Mouse (Mus musculus) left cerebral cortex, postnatal 4 days (tissue): Measurements from ENCODE around the gene Inhba. TPM values are rescaled to one million over a fixed set of nuclear protein-coding genes. Genes with fewer than 3 reads are reported as not detected.

ENCODE experiments used
- DNase-seq: peaks from one replicate; pipeline ENCODE4 v3.0.0-alpha.2; 2022
- intact Hi-C: fragments of 180-260 bp; cut with DNase I; formaldehyde crosslinking; loops from one replicate; pipeline ENCODE4 v1.15.1; 2025
- total RNA-seq, 2 experiments: library from RNA; stranded (reverse); gene quantifications; 2 replicates each; pipeline ENCODE4 v1.2.3; 2021

Gene Inhba
- total RNA-seq, 2 experiments from 2014 or later, result 27.4 to 31.8 TPM

DNA sequence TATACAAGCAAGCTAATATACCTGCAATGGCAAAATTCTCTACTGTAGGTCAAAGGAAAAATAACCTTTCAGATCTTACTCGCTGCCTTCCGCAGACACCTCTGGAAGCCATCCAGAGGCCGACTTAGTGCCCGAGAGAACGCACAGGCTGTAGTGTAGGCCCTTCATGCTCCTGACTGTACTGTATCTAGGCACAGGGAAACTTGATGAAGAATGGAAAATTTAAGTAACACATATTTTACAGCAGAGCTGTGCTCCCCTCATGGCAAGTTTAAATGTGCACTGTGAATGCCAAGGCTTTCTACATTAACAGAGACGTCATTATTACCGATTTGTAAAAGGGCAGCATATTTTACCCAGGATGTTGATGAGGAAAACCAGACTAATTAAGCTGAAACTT, 10.2 kb downstream of the Inhba start:
- DNase-seq, result no peak
- intact Hi-C loops, result loop anchor here (5.0 kb wide), 1 partner anchor 740 kb away; no protein-coding TSS in a partner anchor

DNA sequence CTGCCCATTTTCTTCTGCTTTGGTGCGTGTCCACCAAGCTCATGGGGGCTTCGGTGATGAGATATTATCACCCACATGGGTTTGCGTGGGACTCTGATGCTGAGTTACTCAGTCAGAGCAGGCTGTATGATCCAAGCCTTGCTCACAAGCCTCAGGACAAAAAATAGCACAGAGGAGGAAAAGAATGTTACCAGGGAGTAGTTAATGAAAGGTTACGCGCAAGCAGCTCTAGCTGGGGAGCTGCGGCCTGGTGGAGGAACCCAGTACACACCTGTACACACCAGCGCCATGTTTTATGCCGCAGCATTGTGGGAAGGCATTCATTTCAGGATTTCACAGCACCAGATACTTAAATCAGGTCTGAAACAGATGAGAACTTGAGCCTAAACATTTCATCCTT, 10.9 kb downstream of the Inhba start:
- intact Hi-C loops, result loop anchor here (5.0 kb wide), 1 partner anchor 740 kb away; no protein-coding TSS in a partner anchor
- DNase-seq, result no peak

- intact Hi-C loops, result loop anchor here (5.0 kb wide), 1 partner anchor 739 kb away; no protein-coding TSS in a partner anchor
- DNase-seq, result no peak
Measured at GRCm38 (mm10) chr13:16023070-16024039, 11.7 kb downstream of the Inhba start.

- DNase-seq, result no peak
- intact Hi-C loops, result no loop called here
Measured at GRCm38 (mm10) chr13:16030557-16031057, 19.0 kb downstream of the Inhba start.

- intact Hi-C loops, result no loop called here
- DNase-seq, result no peak
Measured at GRCm38 (mm10) chr13:16032425-16032824, 20.8 kb downstream of the Inhba start.

DNA sequence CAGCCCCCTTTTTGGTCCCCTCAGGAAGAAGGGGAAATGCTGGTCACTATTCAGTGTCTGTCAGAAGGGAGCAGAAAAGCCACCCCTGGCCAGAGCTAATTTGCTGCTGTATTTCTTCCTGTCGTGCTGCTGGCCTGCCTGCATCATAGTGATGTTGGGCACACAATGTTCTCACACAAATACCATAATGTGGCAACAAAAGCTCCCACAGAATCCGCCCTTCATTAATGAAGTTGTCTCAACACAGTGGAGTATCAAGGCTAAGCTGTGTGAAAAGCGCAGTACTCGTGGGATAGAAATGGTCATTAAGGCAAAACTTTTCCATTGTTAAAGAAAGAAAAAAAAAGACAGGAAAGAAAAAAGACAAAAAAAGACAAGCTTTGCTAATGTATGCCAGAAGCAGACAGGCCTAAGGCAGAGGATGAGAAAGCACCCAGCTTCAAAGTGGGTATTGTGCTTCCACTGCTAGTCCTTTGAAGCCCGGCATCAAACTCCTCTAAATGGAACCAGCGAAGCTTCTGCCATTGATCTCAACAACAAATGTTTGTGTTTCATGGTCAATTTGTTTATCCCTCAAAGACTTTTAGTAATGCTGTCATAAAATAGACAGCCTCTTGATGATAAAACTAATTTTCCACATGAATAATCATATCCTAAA, 21.4 kb downstream of the Inhba start:
- DNase-seq, result no peak
- intact Hi-C loops, result no loop called here

GRCm38 (mm10) chr13:16069079-16069478, 57.4 kb downstream of the Inhba start:
- intact Hi-C loops, result no loop called here
- no peak for DNase-seq

DNA sequence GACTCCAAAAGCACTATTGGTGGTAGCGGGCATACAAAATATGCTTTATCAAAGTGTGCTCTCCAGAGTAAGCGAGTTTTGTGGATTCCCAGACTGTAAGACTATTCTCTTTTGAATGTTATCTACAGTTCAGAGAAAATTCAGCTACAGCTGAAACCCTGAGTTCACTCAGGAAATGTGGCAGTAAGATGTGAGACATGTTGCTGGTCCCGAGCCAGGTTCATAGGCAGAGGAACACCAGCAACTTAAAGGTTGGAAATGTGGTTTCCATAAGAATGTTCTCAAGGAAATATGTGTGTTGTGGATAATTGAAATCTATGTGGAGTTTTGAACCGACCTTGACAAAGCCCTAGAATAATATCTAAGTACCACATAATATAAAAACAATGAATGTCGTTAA, 65.6 kb downstream of the Inhba start:
- DNase-seq, result no peak
- intact Hi-C loops, result no loop called here

- intact Hi-C loops, result no loop called here
- no peak for DNase-seq
Measured at GRCm38 (mm10) chr13:16078216-16078731, 66.6 kb downstream of the Inhba start.

GRCm38 (mm10) chr13:16080205-16080604, 68.6 kb downstream of the Inhba start:
- no peak for DNase-seq
- intact Hi-C loops, result no loop called here
